Mouse (Mus musculus): Measurements from ENCODE around the gene Depdc7. TPM values are rescaled to one million over a fixed set of nuclear protein-coding genes. Genes with fewer than 3 reads are reported as not detected.

Depdc7 gene
- polyA plus RNA-seq, 1 experiment = 2.3 TPM

- no peaks in the 10 kb centered on the region for H3K4me1 ChIP-seq (ENCODE audit: control insufficient read depth, insufficient read depth, low read length)
- no peak overlapping the region for H3K27ac ChIP-seq (ENCODE audit: insufficient read depth, low read length)
- no peak for TF ChIP-seq POLR2A (IDR thresholded peaks at IDR 0.05; ENCODE audit: extremely low read depth, insufficient read depth, low read length)
- TF ChIP-seq CTCF (IDR thresholded peaks at IDR 0.05; ENCODE audit: extremely low read depth, insufficient read depth, low read length) = no peak
- H3K4me3 ChIP-seq (ENCODE audit: insufficient read depth, low read length) = no peak overlapping the region
Observed at GRCm38 (mm10) chr2:104703158-104703557, 39.5 kb downstream of the Depdc7 start.

GRCm38 (mm10) chr2:104699659-104700058 is 43.0 kb downstream of the Depdc7 start:
- Histone ChIP-seq H3K4me3 (ENCODE audit: insufficient read depth, low read length) (no peak overlapping the region), H3K27ac (ENCODE audit: insufficient read depth, low read length) (no peak overlapping the region), H3K4me1 (ENCODE audit: control insufficient read depth, insufficient read depth, low read length) (no peaks in the 10 kb centered on the region)
- TF ChIP-seq POLR2A (IDR thresholded peaks at IDR 0.05; ENCODE audit: extremely low read depth, insufficient read depth, low read length) (no peak), CTCF (IDR thresholded peaks at IDR 0.05; ENCODE audit: extremely low read depth, insufficient read depth, low read length) (no peak)

GRCm38 (mm10) chr2:104692551-104692950 is 50.1 kb downstream of the Depdc7 start:
- H3K27ac ChIP-seq (ENCODE audit: insufficient read depth, low read length) = no peak overlapping the region
- H3K4me3 ChIP-seq (ENCODE audit: insufficient read depth, low read length) = no peak overlapping the region
- TF ChIP-seq POLR2A (IDR thresholded peaks at IDR 0.05; ENCODE audit: extremely low read depth, insufficient read depth, low read length) (no peak), CTCF (IDR thresholded peaks at IDR 0.05; ENCODE audit: extremely low read depth, insufficient read depth, low read length) (no peak)
- no peaks in the 10 kb centered on the region for H3K4me1 ChIP-seq (ENCODE audit: control insufficient read depth, insufficient read depth, low read length)

GRCm38 (mm10) chr2:104690720-104691119 is 52.0 kb downstream of the Depdc7 start:
- Histone ChIP-seq H3K4me1 (ENCODE audit: control insufficient read depth, insufficient read depth, low read length) (no peaks in the 10 kb centered on the region), H3K27ac (ENCODE audit: insufficient read depth, low read length) (no peak overlapping the region), H3K4me3 (ENCODE audit: insufficient read depth, low read length) (no peak overlapping the region)
- TF ChIP-seq CTCF (IDR thresholded peaks at IDR 0.05; ENCODE audit: extremely low read depth, insufficient read depth, low read length) (no peak), POLR2A (IDR thresholded peaks at IDR 0.05; ENCODE audit: extremely low read depth, insufficient read depth, low read length) (no peak)

GRCm38 (mm10) chr2:104688724-104689123 is 54.0 kb downstream of the Depdc7 start:
- no peak for TF ChIP-seq POLR2A (IDR thresholded peaks at IDR 0.05; ENCODE audit: extremely low read depth, insufficient read depth, low read length)
- no peak for TF ChIP-seq CTCF (IDR thresholded peaks at IDR 0.05; ENCODE audit: extremely low read depth, insufficient read depth, low read length)
- no peak overlapping the region for H3K27ac ChIP-seq (ENCODE audit: insufficient read depth, low read length)
- no peaks in the 10 kb centered on the region for H3K4me1 ChIP-seq (ENCODE audit: control insufficient read depth, insufficient read depth, low read length)
- no peak overlapping the region for H3K4me3 ChIP-seq (ENCODE audit: insufficient read depth, low read length)

- no peaks in the 10 kb centered on the region for H3K4me1 ChIP-seq (ENCODE audit: control insufficient read depth, insufficient read depth, low read length)
- no peak overlapping the region for H3K4me3 ChIP-seq (ENCODE audit: insufficient read depth, low read length)
- TF ChIP-seq POLR2A (IDR thresholded peaks at IDR 0.05; ENCODE audit: extremely low read depth, insufficient read depth, low read length) (no peak), CTCF (IDR thresholded peaks at IDR 0.05; ENCODE audit: extremely low read depth, insufficient read depth, low read length) (no peak)
- H3K27ac ChIP-seq (ENCODE audit: insufficient read depth, low read length) = no peak overlapping the region
Observed at GRCm38 (mm10) chr2:104688321-104688720, 54.4 kb downstream of the Depdc7 start.

- no peak for TF ChIP-seq CTCF (IDR thresholded peaks at IDR 0.05; ENCODE audit: extremely low read depth, insufficient read depth, low read length)
Observed at GRCm38 (mm10) chr2:104687261-104687660, 55.4 kb downstream of the Depdc7 start.

GRCm38 (mm10) chr2:104685418-104685817 is 57.3 kb downstream of the Depdc7 start:
- no peaks in the 10 kb centered on the region for H3K4me1 ChIP-seq (ENCODE audit: control insufficient read depth, insufficient read depth, low read length)
- no peak overlapping the region for H3K4me3 ChIP-seq (ENCODE audit: insufficient read depth, low read length)
- H3K27ac ChIP-seq (ENCODE audit: insufficient read depth, low read length) = no peak overlapping the region
- no peak for TF ChIP-seq POLR2A (IDR thresholded peaks at IDR 0.05; ENCODE audit: extremely low read depth, insufficient read depth, low read length)
- peak; percentile 92 for TF ChIP-seq CTCF (IDR thresholded peaks at IDR 0.05; ENCODE audit: extremely low read depth, insufficient read depth, low read length)

More at GRCm38 (mm10) chr2:104687261-104687660, 55.4 kb downstream of the Depdc7 start:
- H3K4me1 ChIP-seq (ENCODE audit: control insufficient read depth, insufficient read depth, low read length) = no peaks in the 10 kb centered on the region
- no peak overlapping the region for H3K4me3 ChIP-seq (ENCODE audit: insufficient read depth, low read length)
- H3K27ac ChIP-seq (ENCODE audit: insufficient read depth, low read length) = no peak overlapping the region

- no peaks in the 10 kb centered on the region for H3K4me1 ChIP-seq (ENCODE audit: control insufficient read depth, insufficient read depth, low read length)
- TF ChIP-seq POLR2A (IDR thresholded peaks at IDR 0.05; ENCODE audit: extremely low read depth, insufficient read depth, low read length) (no peak), CTCF (IDR thresholded peaks at IDR 0.05; ENCODE audit: extremely low read depth, insufficient read depth, low read length) (no peak)
- H3K4me3 ChIP-seq (ENCODE audit: insufficient read depth, low read length) = no peak overlapping the region
- H3K27ac ChIP-seq (ENCODE audit: insufficient read depth, low read length) = no peak overlapping the region
Observed at GRCm38 (mm10) chr2:104684771-104685170, 57.9 kb downstream of the Depdc7 start.

- H3K4me3 ChIP-seq (ENCODE audit: insufficient read depth, low read length) = no peak overlapping the region
- H3K4me1 ChIP-seq (ENCODE audit: control insufficient read depth, insufficient read depth, low read length) = no peaks in the 10 kb centered on the region; the same call in 1 of the 2 replicates
- H3K27ac ChIP-seq (ENCODE audit: insufficient read depth, low read length) = no peak overlapping the region
- no peak for TF ChIP-seq POLR2A (IDR thresholded peaks at IDR 0.05; ENCODE audit: extremely low read depth, insufficient read depth, low read length)
- TF ChIP-seq CTCF (IDR thresholded peaks at IDR 0.05; ENCODE audit: extremely low read depth, insufficient read depth, low read length) = no peak
Observed at GRCm38 (mm10) chr2:104677326-104677725, 65.4 kb downstream of the Depdc7 start.

Other genes starting within 250 kb of the Depdc7 start
- 36.9 and 37.9 TPM in 2 replicates for gene Hipk3, start 248.4 kb downstream of the Depdc7 start, polyA plus RNA-seq (2012; rRNA removed)
- gene Cstf3, start 152.4 kb downstream of the Depdc7 start, polyA plus RNA-seq (2012; rRNA removed) = 37.7 and 41.5 TPM in 2 replicates
- 14.0 and 16.5 TPM in 2 replicates for gene Tcp11l1, start 30.7 kb downstream of the Depdc7 start, polyA plus RNA-seq (2012; rRNA removed)
- not detected in 2 replicates for gene Pin1rt1, start 26.5 kb downstream of the Depdc7 start, polyA plus RNA-seq (2012; rRNA removed)
- gene Qser1, start 73.9 kb upstream of the Depdc7 start, polyA plus RNA-seq (2012; rRNA removed) = 5.6 and 6.3 TPM in 2 replicates
- 0.17 and 0.23 TPM in 2 replicates for gene Prrg4, start 107.0 kb upstream of the Depdc7 start, polyA plus RNA-seq (2012; rRNA removed)
- 4.4 and 5.1 TPM in 2 replicates for gene Ccdc73, start 124.9 kb upstream of the Depdc7 start, polyA plus RNA-seq (2012; rRNA removed)

Measured in cortical plate, adult 2 months (tissue).